Mouse (Mus musculus) MEL (cell line): ENCODE results near the gene Enox1. TPM values are rescaled to one million over a fixed set of nuclear protein-coding genes. Genes with fewer than 3 reads are reported as not detected.

Source experiments
- DNase-seq: peaks from one replicate; pipeline ENCODE4 v3.0.0; 2011; ENCODE audit warnings: low read depth, low spot score
- H3K27ac ChIP-seq: 2 replicates; pipeline ENCODE4 v1.5.1; 2012; ENCODE audit warnings: low read depth, mild to moderate bottlenecking, control low read depth, low read length, moderate library complexity; ENCODE audit not compliant: control insufficient read depth
- H3K27me3 ChIP-seq, 2 experiments: fragments of 150-350 bp in 1 of 2; sonication (generic) in 1 of 2; 2 replicates each; pipeline ENCODE4 v1.6.1; 2012; ENCODE audit warnings: low read length in 2 of 2, mild to moderate bottlenecking in 2 of 2, improper control_type of control experiment in 1 of 2, moderate library complexity in 1 of 2; ENCODE audit not compliant: insufficient read depth in 2 of 2, control insufficient read depth in 1 of 2
- H3K36me3 ChIP-seq, 2 experiments: 2 replicates each; pipeline ENCODE4 v1.6.1; 2012 to 2014; ENCODE audit warnings: low read length in 2 of 2, improper control_type of control experiment in 1 of 2, inconsistent platforms in 1 of 2, mild to moderate bottlenecking in 1 of 2; ENCODE audit not compliant: insufficient read depth in 2 of 2, control insufficient read depth in 1 of 2
- H3K4me1 ChIP-seq, 2 experiments: fragments of 150-350 bp in 1 of 2; sonication (generic) in 1 of 2; 2 replicates each; pipeline ENCODE4 v1.6.1; 2012; ENCODE audit warnings: low read length in 2 of 2, improper control_type of control experiment in 1 of 2, mild to moderate bottlenecking in 1 of 2; ENCODE audit not compliant: insufficient read depth in 2 of 2, control insufficient read depth in 1 of 2
- H3K4me3 ChIP-seq, 2 experiments: fragments of 150-350 bp in 1 of 2; sonication (generic) in 1 of 2; 2 replicates each; pipeline ENCODE4 v1.5.1; 2012; ENCODE audit warnings: low read depth in 2 of 2, low read length in 2 of 2, mild to moderate bottlenecking in 2 of 2, moderate library complexity in 2 of 2, control low read depth in 1 of 2, improper control_type of control experiment in 1 of 2; ENCODE audit not compliant: control insufficient read depth in 1 of 2, insufficient read depth in 1 of 2
- H3K79me2 ChIP-seq: 2 replicates; pipeline ENCODE4 v1.6.1; 2012; ENCODE audit warnings: mild to moderate bottlenecking, low read length, moderate library complexity; ENCODE audit not compliant: control insufficient read depth, poor library complexity, insufficient read depth
- H3K9ac ChIP-seq: 2 replicates; pipeline ENCODE4 v1.6.1; 2012; ENCODE audit warnings: low read depth, mild to moderate bottlenecking, control low read depth, low read length, moderate library complexity; ENCODE audit not compliant: control insufficient read depth, poor library complexity, severe bottlenecking
- H3K9me3 ChIP-seq: fragments of 150-350 bp; sonication (generic); replicated peaks from 2 replicates; pipeline ENCODE4 v1.6.1; 2012; ENCODE audit warnings: mild to moderate bottlenecking, low read length, improper control_type of control experiment, moderate library complexity; ENCODE audit not compliant: insufficient read depth
- CHD2 ChIP-seq: IDR thresholded peaks from 2 replicates; pipeline ENCODE4 v1.6.1; 2011; ENCODE audit warnings: low read length, improper control_type of control experiment
- ELF1 ChIP-seq: IDR thresholded peaks from 2 replicates; pipeline ENCODE4 v1.6.1; 2014; ENCODE audit warnings: low read depth, mild to moderate bottlenecking, inconsistent platforms, low read length, improper control_type of control experiment, moderate library complexity
- ETS1 ChIP-seq: IDR thresholded peaks from 2 replicates; pipeline ENCODE4 v1.6.1; 2012; ENCODE audit warnings: low read depth, mild to moderate bottlenecking, inconsistent platforms, low read length, improper control_type of control experiment, moderate library complexity
- GATA1 ChIP-seq: IDR thresholded peaks from 2 replicates; pipeline ENCODE4 v1.6.1; 2011; ENCODE audit warnings: low read depth, low read length, improper control_type of control experiment
- JUND ChIP-seq: IDR thresholded peaks from 2 replicates; pipeline ENCODE4 v1.6.1; 2011; ENCODE audit warnings: low read depth, mild to moderate bottlenecking, improper control_type of control experiment, low read length
- MAX ChIP-seq: IDR thresholded peaks from 2 replicates; pipeline ENCODE4 v1.6.1; 2011; ENCODE audit warnings: low read length, improper control_type of control experiment
- MXI1 ChIP-seq: IDR thresholded peaks from 2 replicates; pipeline ENCODE4 v1.6.1; 2011; ENCODE audit warnings: mild to moderate bottlenecking, low read depth, low read length, improper control_type of control experiment
- MYC ChIP-seq: IDR thresholded peaks from 2 replicates; pipeline ENCODE4 v1.6.1; 2011; ENCODE audit warnings: low read depth, mild to moderate bottlenecking, low read length, improper control_type of control experiment, moderate library complexity
- NELFE ChIP-seq: IDR thresholded peaks from 2 replicates; pipeline ENCODE4 v1.6.1; 2011; ENCODE audit warnings: low read depth, low read length, improper control_type of control experiment
- RAD21 ChIP-seq: IDR thresholded peaks from 2 replicates; pipeline ENCODE4 v1.6.1; 2011; ENCODE audit warnings: mild to moderate bottlenecking, low read depth, low read length, improper control_type of control experiment
- RCOR1 ChIP-seq: IDR thresholded peaks from 2 replicates; pipeline ENCODE4 v1.6.1; 2012; ENCODE audit warnings: low read depth, mild to moderate bottlenecking, inconsistent platforms, low read length, improper control_type of control experiment
- TBP ChIP-seq: IDR thresholded peaks from 2 replicates; pipeline ENCODE4 v1.8.0; 2011; ENCODE audit warnings: low read depth, low read length, improper control_type of control experiment
- USF1 ChIP-seq: IDR thresholded peaks from 2 replicates; pipeline ENCODE4 v1.6.1; 2014; ENCODE audit warnings: low read depth, mild to moderate bottlenecking, inconsistent platforms, low read length, improper control_type of control experiment, moderate library complexity
- ZC3H11A ChIP-seq: IDR thresholded peaks from 2 replicates; pipeline ENCODE4 v1.6.1; 2012; ENCODE audit warnings: low read depth, mild to moderate bottlenecking, inconsistent platforms, low read length, improper control_type of control experiment
- ZKSCAN1 ChIP-seq: IDR thresholded peaks from 2 replicates; pipeline ENCODE4 v1.6.1; 2012; ENCODE audit warnings: low read depth, mild to moderate bottlenecking, inconsistent platforms, low read length, improper control_type of control experiment, moderate library complexity
- ZMIZ1 ChIP-seq: IDR thresholded peaks from 2 replicates; pipeline ENCODE4 v1.6.1; 2012; ENCODE audit warnings: low read depth, mild to moderate bottlenecking, inconsistent platforms, low read length, improper control_type of control experiment, moderate library complexity
- ZNF384 ChIP-seq: IDR thresholded peaks from 2 replicates; pipeline ENCODE4 v1.6.1; 2012; ENCODE audit warnings: low read depth, mild to moderate bottlenecking, inconsistent platforms, low read length, improper control_type of control experiment
- polyA plus RNA-seq, 2 experiments: library from polyadenylated mRNA; stranded (reverse) in 1 of 2; unstranded in 1 of 2; fragments of >175 nt in 1 of 2; fragments of >200 nt in 1 of 2; gene quantifications; 2 replicates each; pipeline versions ENCODE4 v1.2.1 to v1.2.4; 2012; ENCODE audit warnings: low replicate concordance in 2 of 2, low read depth in 1 of 2; ENCODE audit not compliant: insufficient read length in 2 of 2, insufficient read depth in 1 of 2, missing spikeins in 1 of 2
- total RNA-seq: library from RNA; depleted of rRNA; stranded (reverse); fragments of 300-350 nt; gene quantifications from 2 replicates; pipeline ENCODE4 v1.2.3, GENCODE M21; 2012

Gene Enox1
- total and polyA plus RNA-seq, 3 experiments: not detected

DNA sequence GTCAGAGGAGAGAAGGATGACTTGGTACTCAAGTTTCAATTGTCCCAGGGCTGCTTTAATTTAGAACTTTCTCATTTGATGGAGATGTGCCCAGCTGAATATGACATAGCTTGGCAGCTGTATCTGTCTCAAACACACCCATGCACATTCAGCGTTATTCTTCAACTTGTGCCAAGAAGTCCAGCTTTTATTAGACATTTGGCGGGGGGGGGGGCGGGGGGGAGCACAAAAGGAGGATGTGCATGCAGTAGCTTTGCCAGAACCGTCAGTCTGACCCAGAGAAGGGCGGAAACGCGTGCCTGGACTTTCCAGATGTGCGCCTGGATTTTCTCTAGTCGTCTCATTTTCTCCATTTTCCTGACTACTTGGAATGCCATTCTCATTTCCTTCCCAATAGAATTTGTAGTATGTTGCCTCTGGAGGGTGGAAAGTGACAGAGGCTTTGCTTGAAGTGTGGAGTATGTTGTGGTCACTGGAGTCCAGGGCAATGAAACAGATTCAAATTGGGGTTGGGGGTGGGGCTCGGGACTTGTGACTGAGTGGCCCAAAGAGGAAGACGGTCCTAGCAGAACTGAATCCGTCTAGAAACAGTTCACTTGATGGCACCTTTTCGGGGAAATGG, 24.3 kb downstream of the Enox1 start:
- no peaks in the 10 kb centered on the region for H3K27me3 ChIP-seq
- no peaks in the 10 kb centered on the region for H3K4me1 ChIP-seq
- no peaks in the 10 kb centered on the region for H3K9me3 ChIP-seq
- H3K9ac ChIP-seq: no peak overlapping the region
- no peak overlapping the region for H3K4me3 ChIP-seq
- H3K27ac ChIP-seq: no peak overlapping the region
- DNase-seq: no peak
- no peak for TF ChIP-seq ZKSCAN1
- no peak for TF ChIP-seq ZC3H11A
- no peak for TF ChIP-seq NELFE
- no peak for TF ChIP-seq JUND
- no peak for TF ChIP-seq MYC
- TF ChIP-seq CHD2: no peak
- TF ChIP-seq ZNF384: no peak
- TF ChIP-seq RCOR1: no peak
- TF ChIP-seq, all 39 proteins: peak for 0
- Histone ChIP-seq H3K36me3 (no peaks in the 10 kb centered on the region), H3K79me2 (no peaks in the 10 kb centered on the region)

- Histone ChIP-seq H3K9me3 (no peaks in the 10 kb centered on the region), H3K9ac (no peak overlapping the region), H3K79me2 (no peaks in the 10 kb centered on the region), H3K27ac (no peak overlapping the region), H3K27me3 (no peaks in the 10 kb centered on the region), H3K4me1 (no peaks in the 10 kb centered on the region), H3K36me3 (no peaks in the 10 kb centered on the region)
- DNase-seq: no peak
- no peak for TF ChIP-seq GATA1
- TF ChIP-seq, all 39 proteins: peak for 0
- no peak overlapping the region for H3K4me3 ChIP-seq
Measured at GRCm38 (mm10) chr14:77183491-77183890, 26.9 kb downstream of the Enox1 start.

DNA sequence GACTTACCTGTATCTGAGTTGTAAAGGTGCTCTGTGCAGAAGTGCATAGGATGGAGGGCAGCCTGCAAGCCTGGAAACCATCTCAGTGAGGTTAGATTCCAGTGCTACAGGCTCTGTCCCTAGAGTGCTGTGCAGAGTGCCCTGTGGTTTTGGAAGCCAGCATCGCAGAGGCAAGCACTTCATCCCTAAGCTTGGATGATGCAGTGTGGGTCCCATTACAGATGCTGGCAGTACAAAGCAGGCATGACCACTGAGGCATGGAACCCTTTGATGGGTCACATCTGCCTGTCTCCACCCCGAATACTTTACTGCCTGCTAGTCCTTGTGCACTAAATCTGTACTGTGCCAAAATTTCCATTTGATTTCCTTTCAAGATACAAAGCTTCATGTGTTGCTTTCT, 33.6 kb downstream of the Enox1 start:
- no peaks in the 10 kb centered on the region for H3K9me3 ChIP-seq
- TF ChIP-seq MXI1: no peak
- TF ChIP-seq ETS1: no peak
- TF ChIP-seq MAX: no peak
- no peak for TF ChIP-seq ELF1
- no peak for TF ChIP-seq USF1
- TF ChIP-seq TBP: no peak
- TF ChIP-seq RAD21: no peak
- no peak for TF ChIP-seq ZMIZ1
- H3K79me2 ChIP-seq: no peaks in the 10 kb centered on the region
- H3K27me3 ChIP-seq: no peaks in the 10 kb centered on the region
- H3K4me1 ChIP-seq: no peaks in the 10 kb centered on the region
- no peaks in the 10 kb centered on the region for H3K36me3 ChIP-seq
- DNase-seq: no peak
- H3K9ac ChIP-seq: no peak overlapping the region
- no peak overlapping the region for H3K27ac ChIP-seq
- H3K4me3 ChIP-seq: no peak overlapping the region
